Mouse (Mus musculus) mouse embryonic stem cell (cell line): ENCODE measurements around the gene Eif5.
"Not testable (repeated sequence)": the region's sequence is repeated elsewhere in the genome, so short reads cannot be mapped to it uniquely, and the experiment has no call there.

Source experiments
- in situ Hi-C, 2 experiments: fragments of 300-500 bp; cut with MboI; formaldehyde crosslinking; loops; 1 replicate in 1 of 2; 3 replicates in 1 of 2; pipeline ENCODE4 v1.14.3; 2019 to 2020; ENCODE audit warnings: low sequenced_read_pairs in 2 of 2, low pct_unique_long_range_greater_than_20kb in 1 of 2, mixed read lengths in 1 of 2; ENCODE audit not compliant: unreplicated experiment in 1 of 2

The Eif5 gene

GRCm38 (mm10) chr12:111537796-111538291 lies at the start of gene Eif5:
TSS of gene Eif5 (plus strand) at chr12:111538016.
- in situ Hi-C loops, result no loop called here

DNA sequence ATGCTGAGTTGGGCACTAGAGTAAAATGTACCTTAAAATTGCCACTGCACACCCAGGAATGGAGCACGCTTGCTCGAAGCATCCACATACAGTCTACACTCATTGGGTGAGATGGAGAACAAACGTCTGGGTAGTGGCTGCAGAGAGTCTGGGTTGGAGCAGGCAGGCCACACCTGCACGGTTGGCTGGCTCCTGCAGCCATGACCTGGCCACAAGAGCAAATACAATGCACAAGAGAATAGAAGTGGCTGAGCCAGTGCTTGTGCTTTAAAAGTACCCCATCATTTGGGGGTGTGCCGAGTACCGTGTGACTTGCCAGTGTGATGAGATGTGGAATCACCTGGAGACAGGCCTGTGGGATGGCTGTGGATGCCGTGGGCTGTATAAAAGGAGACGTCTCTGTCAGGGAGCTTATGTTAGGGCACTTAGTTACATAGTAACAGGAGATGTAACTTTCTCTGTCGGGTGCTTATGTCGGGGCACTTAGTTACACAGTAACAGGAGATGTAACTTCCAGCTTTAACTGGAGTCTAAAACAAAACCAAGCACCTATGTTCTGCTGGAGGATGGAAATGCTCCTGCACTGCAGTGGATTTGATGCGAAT lies 48.5 kb upstream of the Eif5 start:
- in situ Hi-C loops, result loop anchor here in 1 of 2 experiments (5.0 kb wide), 1 partner anchor 62 kb away; no protein-coding TSS in a partner anchor

- in situ Hi-C loops, result no loop called here
These were observed 42.9 kb upstream of the Eif5 start for GRCm38 (mm10) chr12:111494931-111495330.

- in situ Hi-C loops, result no loop called here
These were observed 40.7 kb upstream of the Eif5 start for GRCm38 (mm10) chr12:111497076-111497475.

- in situ Hi-C loops, result no loop called here
These were observed 38.2 kb upstream of the Eif5 start for GRCm38 (mm10) chr12:111499617-111500016.

DNA sequence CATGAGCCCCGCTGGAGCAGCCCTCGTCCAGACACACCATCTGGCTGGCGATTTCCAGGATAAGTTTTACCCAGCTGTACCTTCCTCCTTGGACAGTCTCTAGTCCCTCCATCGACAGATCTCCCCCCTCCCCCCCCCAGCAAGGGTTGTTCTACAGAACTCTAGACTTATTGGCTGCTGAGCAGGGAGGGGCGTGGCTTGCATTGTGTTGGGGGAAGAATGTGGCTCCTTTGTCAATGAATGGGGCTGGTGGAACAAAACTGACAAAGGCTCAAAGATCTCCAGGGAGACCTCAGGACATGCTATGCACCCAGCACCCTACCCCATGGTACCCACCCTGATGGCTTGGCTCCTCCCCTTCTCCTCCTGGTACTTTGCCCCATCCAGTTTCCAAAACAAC lies 37.1 kb upstream of the Eif5 start:
- in situ Hi-C loops, result no loop called here

GRCm38 (mm10) chr12:111503063-111503567 lies 34.7 kb upstream of the Eif5 start:
- in situ Hi-C loops, result no loop called here

- in situ Hi-C loops, result no loop called here
These were observed 34.2 kb upstream of the Eif5 start for GRCm38 (mm10) chr12:111503571-111503970.

DNA sequence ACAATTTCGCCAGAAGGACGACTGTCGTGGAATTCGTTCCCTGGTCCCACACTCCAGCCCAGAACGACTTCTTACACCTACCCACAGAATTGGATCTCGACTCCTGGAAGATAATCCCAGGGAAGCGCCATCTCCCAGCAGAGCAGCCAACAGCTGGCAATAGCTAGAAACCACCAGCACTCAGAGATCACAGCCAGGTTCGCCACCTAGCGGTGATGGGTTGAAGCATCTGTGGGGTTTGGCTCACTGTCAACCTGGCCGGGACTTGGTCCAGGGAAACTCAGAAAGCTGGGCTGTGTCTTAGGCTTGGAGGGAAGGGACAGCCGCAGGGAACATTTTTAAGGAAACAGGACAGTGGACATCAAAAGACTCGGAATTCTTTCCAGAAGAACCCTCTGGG lies 32.9 kb upstream of the Eif5 start:
- in situ Hi-C loops, result no loop called here

DNA sequence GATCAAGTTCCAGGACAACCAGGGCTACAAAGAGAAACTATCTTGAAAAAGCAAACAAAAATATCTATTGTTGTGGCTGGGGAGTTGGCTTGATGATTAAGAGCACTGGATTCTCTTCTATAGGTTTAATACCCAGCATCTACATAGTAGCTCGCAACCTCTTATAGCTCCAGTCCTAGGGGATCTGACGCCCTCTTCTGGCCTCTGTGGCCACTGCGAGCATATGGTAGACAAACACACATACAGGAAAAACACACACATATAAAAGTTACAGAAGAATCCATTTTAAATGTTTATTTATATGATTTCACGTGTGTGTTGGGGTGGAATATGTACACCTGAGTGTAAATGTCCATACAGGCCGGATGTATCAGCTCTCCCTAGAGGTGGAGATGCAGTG lies 30.8 kb upstream of the Eif5 start:
- in situ Hi-C loops, result no loop called here

DNA sequence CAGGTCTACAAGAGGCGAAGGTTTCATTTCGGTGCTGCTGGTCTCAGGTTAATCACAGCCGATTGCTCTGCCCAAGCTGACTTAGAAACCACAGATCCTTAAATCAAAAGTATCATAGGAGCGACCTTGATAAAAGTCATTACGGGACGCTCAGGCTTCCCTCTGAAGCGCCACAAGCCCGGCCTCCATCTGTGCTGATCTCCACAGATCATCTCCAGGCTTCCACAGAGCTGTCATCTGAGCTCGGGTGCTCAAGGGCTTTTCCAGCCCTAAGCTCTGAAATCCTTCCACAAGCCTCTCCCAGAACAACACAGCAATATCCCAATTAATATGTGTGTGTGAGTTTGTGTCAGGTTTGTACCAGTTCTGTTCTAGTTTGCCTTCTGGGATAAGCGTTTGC lies 29.9 kb upstream of the Eif5 start:
- in situ Hi-C loops, result no loop called here

- in situ Hi-C loops, result not testable (repeated sequence)
These were observed 29.4 kb upstream of the Eif5 start for GRCm38 (mm10) chr12:111508438-111508837.

- in situ Hi-C loops, result no loop called here
These were observed 25.2 kb upstream of the Eif5 start for GRCm38 (mm10) chr12:111512572-111513063.

- in situ Hi-C loops, result no loop called here
These were observed 24.1 kb upstream of the Eif5 start for GRCm38 (mm10) chr12:111513673-111514072.

DNA sequence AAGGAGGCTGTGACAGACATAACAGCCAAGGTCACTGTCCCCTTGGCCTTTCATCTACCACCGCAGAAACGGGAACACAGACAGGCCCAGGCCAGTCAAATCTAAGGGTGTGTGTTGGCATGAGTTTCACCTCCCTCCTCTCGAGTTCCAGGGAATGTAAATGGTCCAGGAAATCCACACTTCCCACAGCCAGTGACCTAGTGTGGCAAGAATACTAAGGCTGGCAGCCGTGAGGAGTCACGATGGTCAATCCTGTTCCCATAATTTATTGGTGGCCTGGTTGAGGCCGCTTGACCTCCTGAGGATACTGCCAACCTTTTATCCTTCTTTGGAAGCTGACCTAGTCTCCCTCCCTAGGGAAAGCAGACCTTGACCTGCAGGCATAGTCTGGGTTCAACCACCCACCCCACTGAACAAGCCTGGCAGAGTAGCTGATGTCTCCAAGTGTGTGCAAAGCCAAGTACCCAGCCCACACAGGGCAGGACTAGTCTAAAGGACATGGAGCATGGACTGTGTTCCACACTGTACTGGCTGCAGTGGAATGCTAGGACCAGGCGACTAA lies 23.5 kb upstream of the Eif5 start:
- in situ Hi-C loops, result no loop called here

GRCm38 (mm10) chr12:111514874-111515649 lies 22.8 kb upstream of the Eif5 start:
- in situ Hi-C loops, result no loop called here

DNA sequence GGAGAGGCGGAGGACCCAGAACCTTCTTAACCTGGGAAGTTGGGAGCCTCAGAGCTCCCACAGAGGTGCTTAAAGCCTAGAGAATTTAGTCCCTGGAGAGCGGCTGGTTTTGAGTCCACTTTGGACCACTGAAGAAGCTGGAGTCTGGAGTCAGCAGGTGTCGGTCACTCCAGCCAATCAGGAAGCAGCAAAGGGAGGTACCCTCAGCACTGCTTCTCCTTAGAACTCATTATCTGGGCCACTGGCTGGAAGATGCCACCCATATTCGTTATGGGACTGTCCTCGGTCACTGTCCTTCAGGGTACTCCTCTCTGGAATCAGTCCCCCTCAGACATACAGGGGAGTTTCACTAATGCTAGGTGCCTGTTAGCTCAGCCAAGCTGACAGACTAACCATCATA lies 21.9 kb upstream of the Eif5 start:
- in situ Hi-C loops, result no loop called here

- in situ Hi-C loops, result no loop called here
These were observed 21.0 kb upstream of the Eif5 start for GRCm38 (mm10) chr12:111516826-111517225.

- in situ Hi-C loops, result no loop called here
These were observed 19.9 kb upstream of the Eif5 start for GRCm38 (mm10) chr12:111517901-111518300.
